8 mouse cellular contexts compared by ENCODE assay signal in the genomic region with DNA sequence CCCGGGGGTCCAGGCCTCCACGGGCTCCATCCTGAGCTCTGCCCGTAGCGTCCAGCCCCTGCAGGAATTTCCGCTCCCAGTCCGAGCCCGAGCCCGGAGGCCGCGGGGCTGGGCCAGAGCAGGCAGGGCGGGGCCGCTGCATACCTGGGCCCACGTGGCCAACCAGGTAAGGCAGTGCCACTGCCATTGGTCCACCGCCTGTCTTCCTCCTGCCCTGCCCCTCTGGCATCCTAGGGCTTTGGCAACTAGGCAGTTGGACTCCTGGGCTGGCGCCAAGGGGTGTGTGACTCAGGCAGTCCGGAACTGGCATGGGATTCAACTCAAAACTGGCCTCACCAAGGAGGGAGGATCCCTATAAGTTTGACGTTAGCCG. TPM values are rescaled to one million over a fixed set of nuclear protein-coding genes. Genes with fewer than 3 reads are reported as not detected.
A peak's percentile ranks its signal among the peaks of the same experiment; 100 is the strongest.
DNase-seq lines count a peak whose midpoint lies in the region; ATAC-seq and TF ChIP-seq lines count a peak whose summit lies in the region.

A gene (minus strand): TSS at position 121 of the 373 bp plus-strand sequence.

- no peaks in the 10 kb centered on the region for H3K36me3 ChIP-seq in lung, embryonic 14.5 days (ENCODE audit: insufficient read depth)

- intact Hi-C loops in left cerebral cortex, postnatal 4 days (cut with DNase I): no loop called here

- peak within 1 kb of the TSS; percentile 46; the same call in 1 of the 2 replicates for H3K27ac ChIP-seq in lung, embryonic 14.5 days (ENCODE audit: low read depth)

- no peaks in the 10 kb centered on the region; the same call in 1 of the 2 replicates for H3K27me3 ChIP-seq in lung, embryonic 14.5 days (ENCODE audit: insufficient read depth, low read length)

- H3K9ac ChIP-seq in lung, embryonic 14.5 days: peak within 1 kb of the TSS; percentile 43

- 2% methylated on average over 18 of the region's 18 CpGs for WGBS in lung, embryonic 14.5 days

- H3K4me3 ChIP-seq in lung, embryonic 14.5 days (ENCODE audit: low read depth, low read length): peak within 1 kb of the TSS; percentile 39

- no peaks in the 10 kb centered on the region for H3K4me1 ChIP-seq in lung, embryonic 14.5 days (ENCODE audit: insufficient read depth)

- peak; percentile 89 for ATAC-seq in lung, embryonic 14.5 days (ENCODE audit: insufficient read depth)
- no peak for ATAC-seq in frontal cortex, adult (ENCODE audit: low TSS enrichment)

- H3K9me3 ChIP-seq in lung, embryonic 14.5 days (ENCODE audit: low read depth, low read length): no peaks in the 10 kb centered on the region

- H3K4me2 ChIP-seq in lung, embryonic 14.5 days: peak within 1 kb of the TSS; percentile 56

- peak; percentile 82 for DNase-seq in left cerebral cortex, postnatal 4 days
- DNase-seq in left cerebral cortex, adult 8-10 months (ENCODE audit: low spot score in 2 of 2): no peak
- peak; percentile 74 to 82 for DNase-seq in cerebellum, postnatal 36 days
- DNase-seq in heart, adult 18-20 months: peak; percentile 81 to 86
- DNase-seq in kidney, adult 18-20 months: peak; percentile 93
- DNase-seq in lung, embryonic 14.5 days: peak; percentile 83
- DNase-seq in testis, postnatal 10 days (ENCODE audit: low spot score): peak; percentile 81

- TF ChIP-seq CTCF in lung, embryonic 14.5 days (IDR thresholded peaks at IDR 0.05; ENCODE audit: low read depth): no peak

RNA-seq across cellular contexts. Expression of the gene that starts here (rescaled TPM):
- under 1 TPM; 0.22 to 0.36 TPM for total RNA-seq in left cerebral cortex, postnatal 4 days (2021)
- total RNA-seq in left cerebral cortex, adult 8-10 months (2022): under 1 TPM in 3 of 4 experiments, not detected in 1; 0.36 to 0.74 (median 0.57) TPM
- total RNA-seq in heart, adult 18-20 months (2021): 1 to 10 TPM; 3.9 to 6.3 TPM
- polyA plus RNA-seq in lung, embryonic 14.5 days (2014; fragmentation: Nextera tagmentation; extraction: Ambion mirVana): 6.2 TPM in 2 replicates

Comparison
In these comparisons a context has a peak if more than half of its experiments do, and no peak if none do; other contexts are left out.
1. Peak in DNase-seq in left cerebral cortex, postnatal 4 days; RNA of the gene not detected or under 1 TPM.
2. DNase-seq: peak in cerebellum, postnatal 36 days (2 of 2), heart, adult 18-20 months (2 of 2), kidney, adult 18-20 months (single experiment), lung, embryonic 14.5 days (single experiment) and testis, postnatal 10 days (single experiment); none in left cerebral cortex, adult 8-10 months (0 of 2).